Comparison of ENCODE assay signal across 19 mouse cellular contexts in genomic region chr2:150243211-150243610, GRCm38 (mm10). TPM values are rescaled to one million over a fixed set of nuclear protein-coding genes. Genes with fewer than 3 reads are reported as not detected.
"Had no signal": no experiment of that assay in that cellular context is flagged by ENCODE, and none has a peak within 500 bp of the region (broad histone marks: within the 10 kb centered on the region; RNA-seq: fewer than 3 reads in every experiment).

No protein-coding gene starts in this region.

- H3K4me1 ChIP-seq: lung, embryonic 15.5 days; megakaryocyte, embryonic 14.5 days; midbrain, embryonic 13.5 days; midbrain, embryonic 15.5 days; neural tube, embryonic 12.5 days; stomach, embryonic 15.5 days had no signal

- DNase-seq: lung, adult 2 months; lung, postnatal 14 days; lung, postnatal 36 days; right cerebral cortex, postnatal 14 days; thymus, adult 2 months; thymus, postnatal 25 days; thymus, postnatal 4 days had no signal

- H3K4me3 ChIP-seq: lung, embryonic 15.5 days; megakaryocyte, embryonic 14.5 days; midbrain, embryonic 13.5 days; midbrain, embryonic 15.5 days; neural tube, embryonic 12.5 days; stomach, embryonic 15.5 days had no signal

- H3K27me3 ChIP-seq: lung, embryonic 15.5 days; megakaryocyte, embryonic 14.5 days; midbrain, embryonic 13.5 days; midbrain, embryonic 15.5 days; neural tube, embryonic 12.5 days; stomach, embryonic 15.5 days had no signal

- ATAC-seq: lung, postnatal 0 days; midbrain, embryonic 13.5 days; midbrain, embryonic 15.5 days had no signal

- H3K9ac ChIP-seq: lung, embryonic 15.5 days; midbrain, embryonic 13.5 days; midbrain, embryonic 15.5 days; neural tube, embryonic 12.5 days; stomach, embryonic 15.5 days had no signal

- H3K4me2 ChIP-seq: lung, embryonic 15.5 days; midbrain, embryonic 11.5 days; midbrain, embryonic 13.5 days; midbrain, embryonic 15.5 days; neural tube, embryonic 12.5 days; stomach, embryonic 15.5 days had no signal

- H3K27ac ChIP-seq: lung, embryonic 15.5 days; macrophage; midbrain, embryonic 13.5 days; midbrain, embryonic 15.5 days; neural tube, embryonic 12.5 days; stomach, embryonic 15.5 days; stomach, postnatal 0 days had no signal

RNA-seq across cellular contexts. Expression of gene Gm14124, which starts 14.1 kb away (rescaled TPM):
- polyA plus RNA-seq: lung, adult 2 months; lung, embryonic 15.5 days; lung, postnatal 0 days; macrophage; midbrain, embryonic 11.5 days; midbrain, embryonic 13.5 days; midbrain, embryonic 15.5 days; midbrain, postnatal 0 days; neural tube, embryonic 12.5 days; spleen, adult 2 months; stomach, embryonic 15.5 days; stomach, postnatal 0 days; thymus, adult 2 months had no signal
